Comparison of ENCODE assay signal across 8 mouse cellular contexts in the genomic region with DNA sequence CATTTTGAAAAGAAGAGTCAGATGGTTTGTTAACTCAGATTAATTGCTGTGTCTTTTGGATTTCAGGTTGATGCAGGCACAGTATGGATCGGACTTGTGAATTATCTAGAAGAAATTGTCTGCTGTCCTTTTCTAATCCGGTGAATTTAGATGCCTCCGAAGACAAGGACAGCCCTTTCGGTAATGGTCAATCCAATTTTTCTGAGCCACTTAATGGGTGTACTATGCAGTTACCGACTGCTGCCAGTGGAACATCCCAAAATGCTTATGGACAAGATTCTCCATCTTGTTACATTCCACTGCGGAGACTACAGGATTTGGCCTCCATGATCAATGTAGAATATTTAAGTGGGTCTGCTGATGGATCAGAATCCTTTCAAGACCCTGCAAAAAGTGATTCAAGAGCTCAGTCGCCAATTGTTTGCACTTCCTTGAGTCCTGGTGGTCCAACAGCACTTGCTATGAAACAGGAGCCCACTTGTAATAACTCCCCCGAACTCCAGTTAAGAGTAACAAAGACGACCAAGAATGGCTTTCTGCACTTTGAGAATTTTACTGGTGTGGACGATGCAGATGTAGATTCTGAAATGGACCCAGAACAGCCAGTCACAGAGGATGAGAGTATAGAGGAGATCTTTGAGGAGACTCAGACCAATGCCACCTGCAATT. TPM values are rescaled to one million over a fixed set of nuclear protein-coding genes. Genes with fewer than 3 reads are reported as not detected.
DNase-seq lines count a peak whose midpoint lies in the region; ATAC-seq and TF ChIP-seq lines count a peak whose summit lies in the region.

No protein-coding gene starts in this region.

- TF ChIP-seq CTCF in lung, embryonic 14.5 days (IDR thresholded peaks at IDR 0.05; ENCODE audit: low read depth) = no peak
- no peak for TF ChIP-seq CTCF in intestine, postnatal 0 days (IDR thresholded peaks at IDR 0.05; ENCODE audit: low read depth)

- H3K4me2 ChIP-seq in lung, embryonic 14.5 days = peak overlapping the region; percentile 95
- H3K4me2 ChIP-seq in embryonic facial prominence, embryonic 15.5 days (replicated peaks) = peak overlapping the region; percentile 84
- peak overlapping the region; percentile 86 for H3K4me2 ChIP-seq in intestine, postnatal 0 days (replicated peaks; ENCODE audit: low read depth)
- peak overlapping the region; percentile 69 for H3K4me2 ChIP-seq in neural tube, embryonic 14.5 days (ENCODE audit: low read depth, low read length)

- 44% methylated on average over 10 of the region's 10 CpGs for WGBS in lung, embryonic 14.5 days
- WGBS in embryonic facial prominence, embryonic 15.5 days = 57% methylated on average over 10 of the region's 10 CpGs
- 47% methylated on average over 10 of the region's 10 CpGs for whole genome bisulfite sequencing in intestine, postnatal 0 days
- WGBS in neural tube, embryonic 14.5 days = 53% methylated on average over 10 of the region's 10 CpGs

- H3K27me3 ChIP-seq in lung, embryonic 14.5 days (ENCODE audit: insufficient read depth, low read length) = no peaks in the 10 kb centered on the region
- no peaks in the 10 kb centered on the region for H3K27me3 ChIP-seq in embryonic facial prominence, embryonic 15.5 days
- no peaks in the 10 kb centered on the region for H3K27me3 ChIP-seq in intestine, postnatal 0 days (replicated peaks; ENCODE audit: control insufficient read depth, insufficient read depth, low read length)
- H3K27me3 ChIP-seq in neural tube, embryonic 14.5 days (ENCODE audit: control insufficient read depth, insufficient read depth, low read length) = no peaks in the 10 kb centered on the region

- H3K9me3 ChIP-seq in lung, embryonic 14.5 days (ENCODE audit: low read depth, low read length) = no peaks in the 10 kb centered on the region
- H3K9me3 ChIP-seq in embryonic facial prominence, embryonic 15.5 days (replicated peaks) = no peaks in the 10 kb centered on the region
- H3K9me3 ChIP-seq in intestine, postnatal 0 days (ENCODE audit: control insufficient read depth) = no peaks in the 10 kb centered on the region
- no peaks in the 10 kb centered on the region for H3K9me3 ChIP-seq in neural tube, embryonic 14.5 days (ENCODE audit: control insufficient read depth, low read length)

- H3K9ac ChIP-seq in lung, embryonic 14.5 days = peak overlapping the region; percentile 93
- peak overlapping the region; percentile 79 for H3K9ac ChIP-seq in embryonic facial prominence, embryonic 15.5 days
- peak overlapping the region; percentile 89 for H3K9ac ChIP-seq in intestine, postnatal 0 days (ENCODE audit: low read depth, low read length)
- peak overlapping the region; percentile 90 for H3K9ac ChIP-seq in neural tube, embryonic 14.5 days (replicated peaks; ENCODE audit: low read depth, low read length)

- DNase-seq in lung, embryonic 14.5 days = peak; percentile 9
- no peak for DNase-seq in lung, adult 18-20 months
- DNase-seq in cerebellum, adult 11 months = no peak
- DNase-seq in frontal cortex, postnatal 25 days (ENCODE audit: low spot score in 2 of 2) = no peak
- no peak for DNase-seq in urinary bladder, postnatal 25 days (ENCODE audit: low spot score)

- H3K27ac ChIP-seq in lung, embryonic 14.5 days (ENCODE audit: low read depth) = peak overlapping the region; percentile 99
- peak overlapping the region; percentile 98 for H3K27ac ChIP-seq in embryonic facial prominence, embryonic 15.5 days (replicated peaks)
- H3K27ac ChIP-seq in intestine, postnatal 0 days (ENCODE audit: low read depth, low read length) = peak overlapping the region; percentile 98
- peak overlapping the region; percentile 94 for H3K27ac ChIP-seq in neural tube, embryonic 14.5 days (ENCODE audit: low read depth, low read length)

- peaks cover 50% of the 10 kb centered on the region for H3K36me3 ChIP-seq in lung, embryonic 14.5 days (ENCODE audit: insufficient read depth)
- peaks cover 35% of the 10 kb centered on the region; the same call in 1 of the 2 replicates for H3K36me3 ChIP-seq in embryonic facial prominence, embryonic 15.5 days
- peaks cover 11% of the 10 kb centered on the region; the same call in 1 of the 2 replicates for H3K36me3 ChIP-seq in intestine, postnatal 0 days (ENCODE audit: control insufficient read depth, insufficient read depth)
- peaks cover 12% of the 10 kb centered on the region for H3K36me3 ChIP-seq in neural tube, embryonic 14.5 days (ENCODE audit: control insufficient read depth, insufficient read depth, low read length)

- ATAC-seq in lung, embryonic 14.5 days (ENCODE audit: insufficient read depth) = no peak
- no peak for ATAC-seq in embryonic facial prominence, embryonic 15.5 days (ENCODE audit: insufficient number of reproducible peaks, low FRiP score, low TSS enrichment, low read depth)
- no peak for ATAC-seq in intestine, postnatal 0 days
- ATAC-seq in neural tube, embryonic 14.5 days (ENCODE audit: low read depth) = no peak

- peaks cover 26% of the 10 kb centered on the region for H3K4me1 ChIP-seq in lung, embryonic 14.5 days (ENCODE audit: insufficient read depth)
- peaks cover 55% of the 10 kb centered on the region for H3K4me1 ChIP-seq in embryonic facial prominence, embryonic 15.5 days
- H3K4me1 ChIP-seq in intestine, postnatal 0 days (replicated peaks; ENCODE audit: control insufficient read depth, insufficient read depth, low read length) = 0 out of 2 replicates have a peak, but pooled peaks cover 8% of the 10 kb centered on the region
- peaks cover 51% of the 10 kb centered on the region for H3K4me1 ChIP-seq in neural tube, embryonic 14.5 days (ENCODE audit: control insufficient read depth, insufficient read depth, low read length)

- peak overlapping the region; percentile 81 for H3K4me3 ChIP-seq in lung, embryonic 14.5 days (ENCODE audit: low read depth, low read length)
- peak overlapping the region; percentile 60 for H3K4me3 ChIP-seq in embryonic facial prominence, embryonic 15.5 days (replicated peaks)
- H3K4me3 ChIP-seq in intestine, postnatal 0 days (ENCODE audit: low read depth, low read length) = peak overlapping the region; percentile 73
- H3K4me3 ChIP-seq in neural tube, embryonic 14.5 days (ENCODE audit: low read depth, low read length) = peak overlapping the region; percentile 77

RNA-seq across cellular contexts. Expression of gene Nsd1, which starts 3.7 kb away (rescaled TPM):
- 70.0 and 80.7 TPM in 2 replicates for polyA plus RNA-seq in lung, embryonic 14.5 days (2014; fragmentation: Nextera tagmentation; extraction: Ambion mirVana)
- 54.0 and 56.0 TPM in 2 replicates for polyA plus RNA-seq in embryonic facial prominence, embryonic 15.5 days (2015; fragmentation: Nextera tagmentation; extraction: Ambion mirVana)
- 37.4 and 38.0 TPM in 2 replicates for polyA plus RNA-seq in intestine, postnatal 0 days (2015; fragmentation: Nextera tagmentation; extraction: Ambion mirVana)
- polyA plus RNA-seq in neural tube, embryonic 14.5 days (2014; fragmentation: Nextera tagmentation; extraction: Ambion mirVana) = 61.9 and 76.8 TPM in 2 replicates
